Mouse (Mus musculus) lung, postnatal 0 days (tissue): ENCODE measurements around the gene Ifnl2. TPM values are rescaled to one million over a fixed set of nuclear protein-coding genes. Genes with fewer than 3 reads are reported as not detected.
"Not testable (repeated sequence)": the region's sequence is repeated elsewhere in the genome, so short reads cannot be mapped to it uniquely, and the experiment has no call there.

Experiments
- ATAC-seq: fragments of 200-750 bp; cut with Nextera tagmentation; 2 replicates; pipeline ENCODE4 v1.8.0; 2017; ENCODE audit warnings: moderate library complexity
- DNase-seq: peaks from one replicate; pipeline ENCODE4 v3.0.0-alpha.2; 2016; ENCODE audit warnings: low spot score
- H3K27ac ChIP-seq: fragments of 300-500 bp; sonication (generic); 2 replicates; pipeline ENCODE4 v1.5.1; 2014; ENCODE audit warnings: antibody characterized with exemption, mild to moderate bottlenecking, low read length, mixed read lengths
- H3K27me3 ChIP-seq: fragments of 300-500 bp; sonication (generic); replicated peaks from 2 replicates; pipeline ENCODE4 v1.6.1; 2014; ENCODE audit warnings: low read length, mixed read lengths; ENCODE audit not compliant: insufficient read depth
- H3K36me3 ChIP-seq: fragments of 300-500 bp; sonication (generic); 2 replicates; pipeline ENCODE4 v1.6.1; 2014; ENCODE audit warnings: low read length, mixed read lengths; ENCODE audit not compliant: insufficient read depth
- H3K4me1 ChIP-seq: fragments of 300-500 bp; sonication (generic); 2 replicates; pipeline ENCODE4 v1.6.1; 2014; ENCODE audit warnings: antibody characterized with exemption, low read depth, low read length, mixed read lengths; ENCODE audit not compliant: insufficient read depth
- H3K4me2 ChIP-seq: fragments of 300-500 bp; sonication (generic); replicated peaks from 2 replicates; pipeline ENCODE4 v1.6.1; 2014; ENCODE audit warnings: low read depth, mild to moderate bottlenecking, low read length, moderate library complexity, mixed read lengths
- H3K4me3 ChIP-seq: fragments of 300-500 bp; sonication (generic); 2 replicates; pipeline ENCODE4 v1.5.1; 2014; ENCODE audit warnings: low read depth, low read length
- H3K9ac ChIP-seq: fragments of 300-500 bp; sonication (generic); replicated peaks from 2 replicates; pipeline ENCODE4 v1.6.1; 2014; ENCODE audit warnings: low read depth, mild to moderate bottlenecking
- H3K9me3 ChIP-seq: fragments of 300-500 bp; sonication (generic); 2 replicates; pipeline ENCODE4 v1.6.1; 2016; ENCODE audit warnings: low read length, mixed read lengths
- CTCF ChIP-seq: IDR thresholded peaks from 2 replicates; pipeline ENCODE4 v1.5.1; 2016; ENCODE audit warnings: antibody characterized with exemption, mild to moderate bottlenecking
- EP300 ChIP-seq: IDR thresholded peaks from 2 replicates; pipeline ENCODE4 v1.6.1; 2016; ENCODE audit warnings: antibody characterized with exemption, mild to moderate bottlenecking, control low read depth
- WGBS: fragments of 180-500 bp; shearing (Covaris S2); extraction: QIAGEN DNeasy Blood & Tissue Kit; methylation state at CpG from one replicate; pipeline ENCODE4 v1.1.7; 2014; 5-methylcytosine and 5-hydroxymethylcytosine counted together
- polyA plus RNA-seq: library from polyadenylated mRNA; unstranded; fragments of >200 nt; fragmentation: Nextera tagmentation; extraction: Ambion mirVana; gene quantifications from 2 replicates; pipeline ENCODE4 v1.2.1, GENCODE M21; 2015

The Ifnl2 gene
- polyA plus RNA-seq, 1 experiment from 2014 or later, result not detected

- TF ChIP-seq CTCF (no peak), EP300 (no peak)
- Histone ChIP-seq H3K27me3 (peaks cover 14% of the 10 kb centered on the region), H3K9me3 (no peaks in the 10 kb centered on the region), H3K4me2 (no peak within 1 kb of the TSS), H3K36me3 (no peaks in the 10 kb centered on the region), H3K27ac (no peak within 1 kb of the TSS), H3K9ac (no peak within 1 kb of the TSS), H3K4me1 (no peaks in the 10 kb centered on the region), H3K4me3 (no peak within 1 kb of the TSS)
- WGBS, result 39% methylated on average over 4 of the region's 4 CpGs
- DNase-seq (no peak), ATAC-seq (0 out of 2 replicates have a peak, but pooled peaks have one; percentile 20)
These were observed 30.3 kb upstream of the Ifnl2 start, which contains the start of gene Sycn for GRCm38 (mm10) chr7:28540526-28540925. TSS of gene Sycn (plus strand) at chr7:28540885.

DNA sequence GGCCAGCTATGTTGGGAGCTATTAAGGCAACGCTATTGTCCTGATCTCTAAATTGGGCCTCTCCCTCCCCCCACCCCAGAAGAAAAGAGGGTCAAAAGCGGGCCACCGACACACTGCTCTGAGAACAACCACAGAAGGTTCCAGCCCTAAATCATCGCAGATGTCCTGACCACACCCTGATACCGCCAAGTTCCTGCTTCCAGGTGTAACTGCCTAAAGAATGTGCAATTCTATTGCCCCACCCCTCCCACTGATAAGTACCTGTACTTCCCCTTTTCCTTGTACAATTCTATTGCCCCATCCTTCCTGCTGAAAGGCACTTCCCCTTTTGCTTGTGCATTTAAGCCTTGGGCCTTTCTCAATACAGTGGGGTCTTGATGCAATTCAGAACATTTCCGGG is 28.6 kb upstream of the Ifnl2 start:
- H3K36me3 ChIP-seq, H3K27me3 ChIP-seq, H3K4me2 ChIP-seq, H3K27ac ChIP-seq, H3K9me3 ChIP-seq, ATAC-seq, H3K4me3 ChIP-seq, DNase-seq, H3K9ac ChIP-seq, H3K4me1 ChIP-seq: not testable (repeated sequence)
- WGBS, result 88% methylated on average over 6 of the region's 6 CpGs

GRCm38 (mm10) chr7:28532005-28532404 is 21.8 kb upstream of the Ifnl2 start:
- H3K27ac ChIP-seq, result no peak overlapping the region
- peak; percentile 76 for DNase-seq
- ATAC-seq, result peak; percentile 85

DNA sequence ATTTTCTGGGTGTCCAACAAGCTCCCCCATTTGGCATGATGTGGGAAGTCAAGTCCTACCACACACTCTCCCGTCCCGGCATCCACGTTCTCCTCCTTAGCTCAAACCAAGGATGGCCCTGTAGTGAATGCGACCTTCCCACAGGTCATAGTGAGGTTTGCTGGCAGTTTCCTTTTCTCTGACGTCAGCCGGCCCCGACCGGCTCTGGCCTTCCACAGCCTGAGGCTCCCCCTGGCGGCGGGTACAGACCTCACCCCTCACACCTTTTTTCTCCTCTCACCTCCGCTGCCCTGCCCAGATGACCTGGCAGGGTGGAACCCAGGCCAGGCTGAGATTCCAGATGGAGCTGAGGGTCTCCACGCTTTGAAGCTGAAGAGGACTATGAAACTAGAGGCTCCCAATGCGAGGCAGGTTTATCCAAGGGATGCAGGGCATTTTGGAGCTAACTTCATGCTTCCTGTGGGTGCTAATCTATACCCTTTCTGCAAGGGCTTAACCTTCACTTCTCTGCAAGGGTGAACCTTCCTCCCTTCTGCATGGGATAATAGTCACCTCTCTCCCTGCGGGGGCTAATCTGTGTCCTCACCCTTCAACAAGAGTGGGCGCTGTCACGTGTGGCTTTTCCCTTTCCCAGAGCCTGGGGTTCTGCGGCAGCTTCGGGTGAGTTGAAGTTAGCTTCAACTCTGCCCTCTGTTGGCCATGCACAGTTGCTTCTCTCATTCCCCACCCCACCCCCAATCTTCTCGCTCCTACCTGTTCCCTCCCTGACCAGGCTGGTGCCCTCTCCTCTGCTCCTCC is 17.9 kb upstream of the Ifnl2 start:
- peak; percentile 83 for ATAC-seq
- TF ChIP-seq CTCF (peak; percentile 90), EP300 (no peak)
- no peak overlapping the region for H3K9ac ChIP-seq
- H3K9me3 ChIP-seq, result no peaks in the 10 kb centered on the region
- H3K27ac ChIP-seq, result no peak overlapping the region
- no peak overlapping the region for H3K4me3 ChIP-seq
- H3K36me3 ChIP-seq, result no peaks in the 10 kb centered on the region
- DNase-seq, result peak; percentile 91
- H3K4me2 ChIP-seq, result no peak overlapping the region
- 8% methylated on average over 19 of the region's 19 CpGs for WGBS
- H3K27me3 ChIP-seq, result no peaks in the 10 kb centered on the region
- no peaks in the 10 kb centered on the region for H3K4me1 ChIP-seq

More at GRCm38 (mm10) chr7:28532005-28532404, 21.8 kb upstream of the Ifnl2 start:
- Histone ChIP-seq H3K4me3 (no peak overlapping the region), H3K9ac (no peak overlapping the region), H3K4me2 (no peak overlapping the region), H3K27me3 (no peaks in the 10 kb centered on the region), H3K9me3 (no peaks in the 10 kb centered on the region), H3K36me3 (no peaks in the 10 kb centered on the region), H3K4me1 (no peaks in the 10 kb centered on the region)
- 65% methylated on average over 8 of the region's 8 CpGs for WGBS
- TF ChIP-seq EP300 (no peak), CTCF (no peak)

GRCm38 (mm10) chr7:28522536-28522935 is 12.3 kb upstream of the Ifnl2 start, which contains the start of gene Ifnl3:
TSS of gene Ifnl3 (plus strand) at chr7:28522836.
- not testable (repeated sequence) for H3K36me3 ChIP-seq, H3K9me3 ChIP-seq, H3K4me3 ChIP-seq, DNase-seq, H3K9ac ChIP-seq, H3K4me2 ChIP-seq, H3K4me1 ChIP-seq, H3K27me3 ChIP-seq, H3K27ac ChIP-seq, ATAC-seq
- WGBS, result 64% methylated on average over 5 of the region's 6 CpGs

DNA sequence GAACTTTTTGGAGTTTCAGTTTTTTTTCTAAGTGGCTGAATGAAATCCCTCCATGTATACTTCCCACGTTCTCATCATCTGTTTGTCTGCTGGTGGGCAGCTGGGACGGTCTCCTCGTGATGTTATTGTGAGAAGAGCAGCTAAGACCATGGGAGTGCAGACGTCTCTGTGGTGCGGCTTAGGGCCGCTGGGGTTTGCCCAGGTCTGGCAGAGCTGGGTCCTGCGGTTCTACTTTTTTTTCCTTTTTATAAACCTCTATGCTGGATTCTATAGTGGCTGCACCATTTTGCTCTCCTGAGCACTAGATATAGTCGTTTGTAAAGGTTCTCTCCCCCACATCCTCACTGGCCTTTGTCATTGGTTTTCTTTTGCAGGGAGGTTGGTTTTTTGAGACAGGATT is 1.2 kb upstream of the Ifnl2 start:
- H3K4me2 ChIP-seq, result no peak overlapping the region
- ATAC-seq (no peak), DNase-seq (no peak)
- TF ChIP-seq CTCF, result no peak
- TF ChIP-seq EP300, result no peak
- H3K27me3 ChIP-seq, result no peaks in the 10 kb centered on the region
- WGBS, result 68% methylated on average over 8 of the region's 8 CpGs
- H3K9me3 ChIP-seq, result no peaks in the 10 kb centered on the region
- H3K4me1 ChIP-seq, result no peaks in the 10 kb centered on the region
- no peak overlapping the region for H3K27ac ChIP-seq
- no peaks in the 10 kb centered on the region for H3K36me3 ChIP-seq
- H3K4me3 ChIP-seq, result no peak overlapping the region
- H3K9ac ChIP-seq, result no peak overlapping the region

DNA sequence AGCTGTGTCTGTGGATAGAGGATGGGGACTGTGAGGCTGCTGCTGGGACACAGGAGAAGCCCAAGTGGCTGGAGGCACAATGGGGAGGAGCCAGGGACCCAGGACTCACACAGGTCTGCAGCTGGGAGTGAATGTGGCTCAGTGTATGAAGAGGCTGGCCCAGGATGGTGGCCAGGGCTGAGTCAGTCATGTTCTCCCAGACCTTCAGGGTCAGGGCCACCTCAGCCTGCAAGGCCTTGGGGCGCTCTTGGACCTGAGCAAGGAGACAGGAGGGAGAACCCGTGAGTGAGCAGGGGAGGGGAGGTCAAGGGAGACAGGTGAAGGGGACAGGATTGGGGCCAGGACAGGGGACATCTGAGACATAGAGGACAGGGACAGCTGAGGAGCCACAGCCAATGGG is 1.1 kb downstream of the Ifnl2 start:
- not testable (repeated sequence) for H3K4me2 ChIP-seq, H3K36me3 ChIP-seq, H3K9me3 ChIP-seq, DNase-seq, H3K9ac ChIP-seq, H3K4me1 ChIP-seq, H3K4me3 ChIP-seq, ATAC-seq, H3K27me3 ChIP-seq, H3K27ac ChIP-seq
- no CpG with 5 or more reads among the region's 2 CpGs for WGBS
